Mouse (Mus musculus): ENCODE results near the gene Sorbs2.

The Sorbs2 gene

GRCm38 (mm10) chr8:45579714-45580543 lies 72.3 kb downstream of the Sorbs2 start:
- DNase-seq = no peak

- DNase-seq = no peak
These were observed 72.9 kb downstream of the Sorbs2 start for GRCm38 (mm10) chr8:45580544-45580866.

GRCm38 (mm10) chr8:45583856-45584255 lies 76.3 kb downstream of the Sorbs2 start:
- DNase-seq = no peak

- DNase-seq = no peak
These were observed 76.9 kb downstream of the Sorbs2 start for GRCm38 (mm10) chr8:45584390-45585052.

- DNase-seq = no peak
These were observed 77.6 kb downstream of the Sorbs2 start for GRCm38 (mm10) chr8:45585158-45585557.

GRCm38 (mm10) chr8:45587011-45587410 lies 79.4 kb downstream of the Sorbs2 start:
- no peak for DNase-seq

DNA sequence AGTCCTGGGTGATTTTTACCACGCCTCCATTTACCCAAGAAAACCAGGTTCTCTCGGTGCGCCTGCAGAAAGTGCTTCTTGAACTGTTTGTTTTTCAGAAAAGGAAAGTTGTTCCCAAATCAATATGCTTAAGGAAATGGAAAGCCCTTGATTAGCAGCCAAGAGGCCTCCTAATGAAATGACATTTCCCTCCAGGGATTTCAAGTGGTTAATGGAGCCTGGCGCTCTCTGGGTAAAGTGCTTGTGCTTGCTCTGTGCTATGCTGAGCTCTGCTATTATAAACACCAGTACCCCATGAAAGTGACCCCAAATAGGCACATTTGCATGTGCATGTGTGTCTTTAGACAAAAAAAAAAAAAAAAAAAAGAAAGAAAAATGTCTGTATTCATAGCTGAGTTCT lies 84.3 kb downstream of the Sorbs2 start:
- no peak for DNase-seq

DNA sequence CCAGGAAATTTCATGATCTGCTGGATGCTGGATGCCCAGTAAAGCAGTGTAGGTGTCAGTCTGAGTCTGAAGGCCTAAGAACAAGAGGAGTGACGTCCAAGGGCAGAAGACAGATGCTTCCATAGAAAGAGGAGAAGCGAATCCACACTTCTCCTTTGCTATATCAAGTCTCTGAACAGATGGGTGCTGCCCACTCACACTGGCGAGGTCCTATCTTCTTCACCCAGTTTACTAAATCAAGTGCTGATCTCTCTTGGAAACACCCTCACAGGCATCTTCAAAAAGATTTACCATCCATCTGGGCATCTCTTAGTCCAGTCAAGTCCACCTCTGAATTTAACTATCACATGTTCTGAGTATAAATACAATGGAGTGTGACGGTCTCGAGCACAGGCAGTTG lies 86.1 kb downstream of the Sorbs2 start:
- no peak for DNase-seq

- DNase-seq = no peak
These were observed 88.4 kb downstream of the Sorbs2 start for GRCm38 (mm10) chr8:45595983-45596382.

DNA sequence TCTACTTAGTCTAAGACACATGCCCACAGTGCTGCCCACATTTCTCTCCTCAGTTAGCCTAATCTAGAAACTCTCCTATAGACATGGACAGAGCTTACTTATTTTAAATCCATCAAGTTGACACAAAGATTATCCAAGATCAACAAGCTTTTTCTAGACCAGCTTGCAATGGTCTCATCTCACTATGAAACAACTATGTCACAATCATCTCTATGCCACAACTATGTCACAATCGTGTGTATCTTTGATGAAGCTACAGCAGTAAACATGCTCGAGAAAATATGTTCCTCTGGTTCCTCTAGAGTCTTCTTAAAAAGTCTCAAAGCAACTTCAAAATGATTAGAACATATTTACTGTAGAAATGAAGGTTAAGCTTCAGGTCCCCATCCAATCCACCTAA lies 89.0 kb downstream of the Sorbs2 start:
- no peak for DNase-seq

DNA sequence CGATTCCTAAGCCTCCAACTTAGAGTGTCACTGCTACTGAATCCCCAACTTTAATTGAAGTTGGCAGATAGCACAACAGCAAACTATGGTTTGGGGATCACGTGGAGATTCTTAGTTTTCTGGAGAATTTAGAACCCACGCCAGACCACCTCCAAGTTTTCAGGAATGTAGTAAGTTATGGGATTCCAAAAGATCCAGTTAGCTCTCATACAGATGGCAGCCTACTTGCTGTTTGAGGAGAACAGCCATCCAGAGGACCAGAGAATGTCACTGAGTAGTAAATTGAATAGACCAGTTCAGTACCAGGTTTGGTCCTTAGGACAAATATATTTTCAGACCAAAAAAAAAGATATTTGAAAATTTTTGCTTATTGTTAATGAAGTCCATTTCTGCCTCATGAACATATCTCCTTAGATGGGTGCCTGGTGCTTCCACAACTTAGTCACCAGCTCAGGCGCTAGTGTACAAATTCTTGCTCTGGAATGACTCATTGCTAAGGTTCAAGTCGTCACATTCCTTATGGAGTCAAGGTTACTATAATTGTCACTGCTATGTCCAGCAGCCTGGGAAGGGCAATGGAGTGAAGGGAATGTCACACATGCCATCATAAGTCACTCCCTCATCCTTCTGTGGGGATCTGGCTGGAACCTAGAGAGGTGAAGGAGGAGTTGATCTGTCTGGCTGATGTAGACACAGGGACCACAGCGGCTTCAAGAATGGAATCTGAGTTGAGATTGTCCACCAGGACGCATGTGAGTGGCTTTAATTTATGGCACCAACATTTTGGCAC lies 90.2 kb downstream of the Sorbs2 start:
- no peak for DNase-seq

DNA sequence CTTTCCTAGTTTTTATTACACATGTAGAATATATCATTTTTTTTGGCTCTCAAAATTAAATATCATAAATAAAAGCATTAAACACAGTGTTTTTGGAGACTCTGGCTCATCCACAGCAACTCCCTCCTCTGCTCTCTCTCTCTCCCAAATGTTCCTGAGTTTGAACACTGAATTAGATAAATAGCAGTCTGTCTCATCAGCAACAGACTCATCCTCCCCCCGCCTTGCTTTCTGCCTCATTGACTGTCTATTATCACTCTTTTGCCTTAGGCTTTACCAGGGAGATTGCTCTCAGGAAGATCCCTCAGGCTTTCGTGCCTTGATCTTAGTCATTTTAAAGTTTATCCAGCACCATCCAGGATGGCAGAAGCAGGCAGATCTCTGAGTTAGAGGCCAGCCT lies 91.3 kb downstream of the Sorbs2 start:
- no peak for DNase-seq

DNA sequence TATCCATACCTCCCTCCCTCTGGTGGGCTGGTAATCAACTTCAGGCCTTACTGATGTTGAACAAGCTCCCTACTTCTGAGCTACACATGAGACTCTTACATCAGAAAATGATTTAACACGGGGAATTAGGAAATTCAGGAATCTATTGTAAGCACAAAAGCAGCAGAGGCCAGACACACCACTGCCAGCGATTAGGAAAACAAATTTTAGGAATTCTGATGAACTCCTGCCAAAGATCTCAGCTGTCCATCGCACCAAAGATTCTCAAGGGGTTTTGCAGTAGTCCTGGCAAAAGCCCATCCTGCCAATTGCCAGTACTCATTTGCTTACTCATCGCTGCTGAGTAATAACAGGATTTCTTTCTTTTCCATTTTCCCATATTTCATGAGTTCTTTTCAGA lies 94.4 kb downstream of the Sorbs2 start:
- DNase-seq = no peak

DNA sequence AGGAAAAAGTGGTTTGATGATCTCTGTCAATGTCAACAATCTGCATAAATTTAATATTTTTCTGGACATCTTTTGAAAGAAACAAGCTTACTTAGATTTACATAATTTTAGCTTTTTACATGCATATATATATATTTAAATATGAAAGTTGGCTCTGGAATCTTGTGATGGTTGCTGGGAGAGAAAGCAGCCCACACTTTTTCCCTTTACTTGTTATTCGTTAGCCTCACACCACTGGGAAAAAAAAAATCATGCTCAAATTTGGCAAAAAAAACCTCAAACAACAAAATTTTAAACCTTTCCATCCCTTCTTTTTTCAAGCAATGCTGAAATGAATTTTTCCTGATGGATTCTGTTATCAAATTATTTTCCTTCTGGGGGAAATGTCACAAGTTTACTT lies 97.8 kb downstream of the Sorbs2 start:
- no peak for DNase-seq

- DNase-seq = no peak
These were observed 99.4 kb downstream of the Sorbs2 start for GRCm38 (mm10) chr8:45607012-45607411.

DNA sequence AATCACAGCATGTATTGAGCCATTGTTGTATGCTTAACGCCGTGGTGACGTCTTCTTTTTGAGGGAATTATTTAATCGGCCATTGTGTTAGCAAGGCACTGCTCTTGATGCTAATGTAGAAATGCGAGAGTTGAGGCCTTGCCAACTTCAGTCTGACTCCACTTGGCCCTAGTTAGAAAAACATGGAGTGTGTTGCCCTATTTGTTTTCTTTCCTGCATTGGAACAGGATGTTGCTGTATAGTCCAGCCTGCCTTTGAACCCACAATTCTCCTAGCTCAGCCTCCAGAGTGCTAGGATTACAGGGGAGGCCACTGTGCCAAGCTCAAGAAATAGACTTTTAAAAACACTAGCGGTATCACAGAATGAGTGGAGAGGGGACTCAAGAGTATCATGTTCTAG lies 100.8 kb downstream of the Sorbs2 start:
- DNase-seq = no peak

GRCm38 (mm10) chr8:45610426-45611215 lies 103.0 kb downstream of the Sorbs2 start:
- no peak for DNase-seq

DNA sequence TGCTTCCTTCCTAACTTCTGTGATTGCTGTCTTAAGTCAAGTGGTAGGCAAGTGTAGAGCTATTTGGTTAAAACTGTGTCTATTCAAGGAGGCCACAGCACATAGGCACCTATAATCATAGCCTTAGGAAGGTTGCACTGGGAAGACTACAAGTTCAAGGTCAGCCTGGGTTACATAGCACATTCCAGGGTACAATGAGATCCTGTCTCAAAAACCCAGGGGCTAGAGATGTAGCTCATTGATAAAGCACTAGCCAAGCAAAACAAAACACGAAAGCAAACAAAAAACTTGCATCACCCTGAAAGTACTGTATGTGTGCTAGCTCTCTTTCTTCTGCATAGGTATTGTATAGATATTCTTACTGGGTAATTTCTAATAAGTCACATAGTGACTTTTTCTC lies 103.7 kb downstream of the Sorbs2 start:
- DNase-seq = no peak

DNA sequence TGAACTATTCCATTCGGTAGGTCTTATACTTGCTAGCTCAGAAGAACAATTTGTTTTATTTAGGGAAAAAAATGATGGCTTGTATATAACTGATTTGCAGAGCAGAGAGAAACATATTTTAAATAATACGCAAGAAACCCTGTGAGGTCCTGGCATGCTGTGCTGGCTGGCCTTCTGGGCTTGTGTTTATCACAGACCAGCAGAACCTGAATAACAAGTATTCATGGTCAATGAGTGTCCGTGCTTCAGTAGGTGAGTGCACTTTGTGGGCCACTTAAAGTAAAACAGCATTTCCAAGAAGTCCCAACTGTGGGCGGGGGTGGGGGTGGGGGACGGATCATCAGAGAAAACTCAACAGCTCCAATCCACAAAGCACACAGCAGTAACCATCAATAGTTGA lies 107.0 kb downstream of the Sorbs2 start:
- no peak for DNase-seq

DNA sequence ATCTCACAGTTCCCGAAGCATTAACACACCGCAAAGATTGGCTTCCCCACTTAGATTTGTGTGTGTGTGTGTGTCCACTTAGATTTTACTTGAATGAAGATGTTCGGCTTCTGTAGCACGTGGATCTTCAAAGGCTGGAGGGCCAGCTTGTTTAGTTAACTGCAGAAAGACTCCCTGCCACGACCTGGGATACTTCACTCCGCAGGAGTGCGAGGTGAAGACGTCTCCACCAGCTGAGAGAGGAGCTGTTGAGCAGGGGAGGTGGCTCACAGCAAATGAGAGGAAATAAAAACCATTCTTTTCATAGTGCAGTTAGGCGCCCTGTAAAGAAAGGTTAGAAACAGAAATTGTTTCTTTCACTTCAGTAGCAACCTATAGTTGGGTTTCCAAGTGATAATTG lies 107.5 kb downstream of the Sorbs2 start:
- no peak for DNase-seq

GRCm38 (mm10) chr8:45615551-45615950 lies 108.0 kb downstream of the Sorbs2 start:
- DNase-seq = no peak

DNA sequence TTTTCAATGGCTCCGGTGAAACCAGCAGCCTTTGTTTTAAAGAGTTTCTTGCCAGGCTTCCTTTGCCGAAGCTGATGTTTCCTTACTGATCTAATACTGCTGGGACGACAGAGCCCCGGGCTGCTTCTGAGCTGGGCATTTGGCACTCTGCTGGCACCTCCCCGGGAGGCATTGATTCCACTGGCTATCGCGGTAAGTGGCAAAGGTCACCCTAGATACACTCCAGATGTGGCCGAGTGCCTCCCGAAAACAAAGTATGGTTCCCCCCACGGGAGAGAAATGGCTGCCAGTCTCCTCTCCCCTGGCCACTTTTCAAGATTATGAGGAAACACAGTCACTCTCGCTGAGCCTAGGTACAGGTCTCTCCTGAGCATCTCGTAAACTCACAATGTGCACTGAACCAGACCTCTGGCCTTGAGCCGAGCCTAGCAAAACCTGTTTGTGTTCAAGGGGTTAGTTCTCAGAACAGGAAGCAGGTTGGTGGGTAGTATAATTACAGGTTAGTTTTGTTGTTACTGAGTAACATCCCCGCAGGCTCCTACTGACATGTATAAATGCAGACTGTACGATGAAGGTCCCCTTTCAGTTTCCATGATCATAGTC lies 114.1 kb downstream of the Sorbs2 start:
- DNase-seq = no peak

GRCm38 (mm10) chr8:45626406-45626805 lies 118.8 kb downstream of the Sorbs2 start:
- DNase-seq = no peak
